Mouse (Mus musculus) urinary bladder, postnatal 4 days (tissue): ENCODE results near the gene Ero1l.
A peak's percentile ranks its signal among the peaks of the same experiment; 100 is the strongest.

Experiments used
- DNase-seq, 2 experiments: peaks; one replicate each; pipeline ENCODE4 v3.0.0; 2021 to 2022; ENCODE audit warnings: low spot score in 2 of 2

The Ero1l gene

DNA sequence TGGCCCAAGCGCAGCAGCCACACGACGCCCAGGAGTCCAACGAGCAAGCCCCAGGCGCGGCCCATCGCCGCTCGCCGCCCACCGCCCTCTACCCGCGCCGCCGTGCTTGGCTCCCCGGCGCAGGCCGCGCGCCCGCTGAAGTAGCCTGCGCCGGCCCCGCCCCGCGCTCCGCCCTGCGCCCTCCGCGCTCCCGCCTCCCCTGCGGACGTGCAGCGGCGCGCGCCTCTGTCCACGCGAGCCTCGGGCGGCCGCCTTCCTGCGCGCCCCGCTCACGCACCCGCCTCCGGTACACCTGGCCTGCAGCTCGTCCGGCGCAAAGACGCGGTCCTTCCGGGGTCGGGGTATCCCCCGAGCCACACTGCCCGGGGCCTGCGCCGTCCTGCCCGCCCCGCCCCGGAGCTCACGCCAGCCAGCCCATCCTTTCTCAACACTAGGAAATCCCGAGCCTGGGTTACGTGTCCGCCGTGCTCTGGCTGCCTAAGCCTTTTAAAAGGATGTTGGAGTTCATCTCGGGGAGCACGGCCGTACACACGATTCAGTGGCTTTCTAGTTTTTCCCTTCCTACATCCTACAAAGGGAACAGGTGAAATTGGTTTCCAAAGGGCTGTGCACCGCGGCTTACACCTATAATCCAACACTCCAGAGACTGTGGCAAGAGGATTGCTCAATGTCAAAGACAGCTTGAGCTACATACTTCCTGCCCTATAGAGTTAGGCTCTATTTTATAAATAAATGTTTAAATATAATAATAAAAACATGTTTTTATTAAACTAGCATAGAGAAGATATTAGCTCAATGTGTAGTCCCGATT, at the start of gene Ero1l:
TSS of gene Ero1l (minus strand) at position 346 of the 811 bp plus-strand sequence.
- peak; percentile 77 to 79 for DNase-seq

DNA sequence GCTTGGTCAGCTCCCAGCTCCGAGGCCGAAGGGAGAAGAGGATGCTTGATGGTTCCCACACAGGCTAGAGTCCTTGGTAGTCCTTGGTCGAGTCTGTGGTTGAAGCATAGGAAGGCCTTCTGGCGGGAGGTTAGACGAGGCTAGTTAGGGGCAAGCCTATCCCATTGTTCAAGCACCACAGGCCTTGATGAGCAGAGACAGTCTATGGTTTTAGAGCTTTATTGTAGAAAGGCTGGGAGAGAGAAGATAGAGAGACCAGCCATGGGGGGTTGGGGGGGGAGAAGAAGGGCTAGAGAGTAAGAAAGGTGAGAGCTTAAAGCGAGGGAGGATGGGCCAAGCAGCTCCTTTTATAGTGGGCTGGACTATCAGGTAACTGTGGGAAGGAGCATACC, 46.6 kb upstream of the Ero1l start:
- no peak for DNase-seq

- no peak for DNase-seq
Observed at GRCm38 (mm10) chr14:45364211-45365195, 45.9 kb upstream of the Ero1l start.

- DNase-seq, result peak; percentile 98
Observed at GRCm38 (mm10) chr14:45350931-45351859, 32.6 kb upstream of the Ero1l start, which contains the start of gene Styx. Gene Styx (plus strand): TSS chr14:45351093.

DNA sequence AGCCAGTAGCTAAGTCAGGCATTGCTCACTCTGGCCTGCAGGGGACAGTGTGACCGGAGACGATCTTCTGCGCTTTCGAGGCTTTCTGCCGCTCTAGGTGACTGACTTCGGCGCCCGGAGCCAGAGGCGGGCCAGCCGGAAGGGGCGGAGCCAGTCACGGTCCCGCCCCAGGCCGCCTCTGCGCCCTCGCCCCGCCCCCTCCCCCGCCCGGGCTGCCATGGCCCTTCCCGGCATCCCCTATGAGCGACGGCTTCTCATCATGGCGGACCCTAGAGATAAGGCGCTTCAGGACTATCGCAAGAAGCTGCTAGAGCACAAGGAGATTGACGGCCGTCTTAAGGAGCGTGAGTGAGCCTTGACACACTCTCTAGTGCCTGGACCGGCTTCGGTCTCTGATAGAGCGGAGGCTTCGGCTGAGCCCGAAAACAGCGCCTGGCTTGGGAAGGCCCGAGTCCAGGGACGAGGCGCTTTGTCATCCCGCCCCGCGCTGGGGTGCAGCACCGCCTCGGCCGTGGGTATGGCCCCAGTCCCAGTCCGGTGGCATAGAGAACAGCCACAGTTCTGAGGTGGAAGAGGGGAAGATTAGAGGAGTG, 11.1 kb upstream of the Ero1l start, which contains the start of gene Psmc6:
TSS of gene Psmc6 (plus strand) at position 200 of the 593 bp plus-strand sequence.
- peak; percentile 89 to 90 for DNase-seq

DNA sequence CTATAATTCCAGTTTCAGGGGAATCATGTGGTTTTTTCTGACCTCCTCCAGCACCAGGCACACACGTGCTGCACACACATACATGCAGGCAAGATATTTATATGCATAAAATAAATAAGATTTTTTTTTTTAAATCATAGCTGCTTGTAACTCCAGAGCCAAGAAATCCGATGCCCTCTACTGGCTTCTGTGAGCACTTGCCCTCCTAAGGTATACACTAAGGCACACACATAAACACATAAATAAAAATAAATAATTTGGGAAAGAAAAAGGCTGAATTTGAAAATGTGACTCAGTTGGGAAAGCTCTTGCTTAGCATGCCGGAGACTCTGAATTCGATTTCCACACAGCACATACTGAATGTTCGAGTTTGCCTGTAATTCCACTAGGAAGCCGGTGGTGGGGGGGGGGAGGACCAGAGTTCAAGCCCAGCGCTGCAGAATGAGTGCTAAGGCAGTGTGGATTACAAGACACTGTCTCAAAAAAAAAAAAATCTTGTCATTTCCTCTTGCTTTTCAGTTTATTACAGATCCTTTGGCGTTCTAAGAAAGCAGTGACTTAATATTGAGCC, 10.5 kb upstream of the Ero1l start:
- no peak for DNase-seq

DNA sequence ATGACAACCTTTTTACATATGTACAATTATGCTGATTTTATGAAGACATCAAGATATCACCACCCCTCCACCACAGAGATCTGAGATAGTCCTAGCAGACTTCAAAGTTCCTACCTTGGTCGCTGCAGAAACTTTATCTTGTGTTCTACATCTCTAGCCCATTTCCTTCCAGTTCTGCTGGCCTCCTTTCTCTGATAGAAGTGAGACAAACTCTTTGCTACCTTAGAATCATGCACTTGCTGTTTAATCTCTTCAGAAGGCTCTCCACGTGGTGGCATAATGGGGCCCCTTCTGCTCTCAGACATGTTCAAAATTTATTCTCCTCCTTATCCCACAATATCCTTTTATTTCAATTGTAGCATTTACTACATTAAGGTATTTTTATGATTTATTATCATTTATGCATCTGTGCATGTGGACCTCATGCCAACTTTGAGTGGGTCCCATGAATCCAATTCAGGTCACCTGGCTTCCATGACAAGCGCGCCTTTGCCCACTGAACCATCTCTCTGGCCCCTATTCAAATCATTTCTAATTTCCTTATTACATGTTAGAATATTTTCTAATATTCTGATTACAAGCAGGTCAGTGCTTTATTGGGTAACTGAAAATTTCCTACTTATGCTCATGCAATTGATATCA, 9.6 kb upstream of the Ero1l start:
- no peak for DNase-seq

- no peak for DNase-seq
Observed at GRCm38 (mm10) chr14:45325471-45325870, 6.9 kb upstream of the Ero1l start.

GRCm38 (mm10) chr14:45323320-45323719, 4.7 kb upstream of the Ero1l start:
- no peak for DNase-seq

DNA sequence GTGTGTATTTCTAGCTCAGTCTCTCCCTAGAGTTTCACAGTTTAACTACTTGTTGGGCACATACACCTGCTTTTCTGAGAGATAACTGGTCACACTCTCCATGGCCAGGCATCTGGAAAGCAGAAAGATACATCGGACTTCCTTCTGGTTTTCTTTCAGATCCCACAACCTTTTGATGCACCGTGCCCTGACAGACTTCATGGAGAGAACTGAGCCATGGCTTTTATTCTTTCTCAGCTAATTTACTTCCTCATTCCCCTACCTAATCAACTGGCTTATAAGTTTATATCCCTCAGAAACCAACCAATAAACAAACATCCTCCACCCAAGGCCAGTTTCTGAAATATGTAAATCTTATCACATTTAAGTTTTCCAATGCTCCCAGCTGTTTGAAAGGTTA, 3.9 kb upstream of the Ero1l start:
- no peak for DNase-seq

DNA sequence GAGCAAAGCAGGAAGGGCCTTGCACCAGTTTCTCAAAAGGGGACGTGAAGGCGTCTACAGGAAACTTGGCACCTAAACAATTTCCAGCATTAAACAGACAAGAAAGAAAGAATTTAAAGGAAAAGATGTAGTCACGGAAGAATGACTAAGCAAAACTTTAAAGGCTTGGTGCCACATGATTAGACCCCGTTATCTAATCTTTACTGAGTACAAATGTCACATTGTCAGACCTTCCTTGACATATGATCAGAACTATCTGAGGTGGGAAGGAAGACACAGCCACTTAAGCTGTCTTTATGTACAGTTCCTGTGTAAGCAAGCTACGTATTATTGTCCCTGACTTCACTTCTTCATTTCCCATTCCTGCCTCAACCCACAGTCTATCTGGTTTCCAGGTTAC, 3.1 kb upstream of the Ero1l start:
- DNase-seq, result no peak

DNA sequence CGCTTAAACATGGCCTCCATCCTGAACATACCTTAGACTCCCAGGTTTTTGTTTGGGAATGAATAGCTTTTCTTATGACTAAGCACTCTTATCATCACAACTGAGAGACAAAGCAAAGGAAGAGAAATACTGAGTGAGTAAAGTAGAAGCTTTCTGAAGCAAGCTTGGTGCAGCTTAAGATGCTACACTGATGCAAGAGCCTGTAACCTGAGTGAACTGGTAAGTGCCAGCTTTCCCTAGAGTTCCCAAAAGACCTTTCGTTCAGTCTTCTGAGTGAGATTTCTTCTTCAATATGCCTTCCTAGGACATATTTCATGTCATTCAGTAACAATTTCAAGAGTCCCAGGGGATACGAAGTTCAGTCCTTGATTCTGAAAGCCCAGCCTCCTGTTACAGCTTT, 2.5 kb upstream of the Ero1l start:
- DNase-seq, result no peak

GRCm38 (mm10) chr14:45320111-45320510, 1.5 kb upstream of the Ero1l start:
- DNase-seq, result no peak

- DNase-seq, result no peak
Observed at GRCm38 (mm10) chr14:45319237-45319610, 653 bp upstream of the Ero1l start.

DNA sequence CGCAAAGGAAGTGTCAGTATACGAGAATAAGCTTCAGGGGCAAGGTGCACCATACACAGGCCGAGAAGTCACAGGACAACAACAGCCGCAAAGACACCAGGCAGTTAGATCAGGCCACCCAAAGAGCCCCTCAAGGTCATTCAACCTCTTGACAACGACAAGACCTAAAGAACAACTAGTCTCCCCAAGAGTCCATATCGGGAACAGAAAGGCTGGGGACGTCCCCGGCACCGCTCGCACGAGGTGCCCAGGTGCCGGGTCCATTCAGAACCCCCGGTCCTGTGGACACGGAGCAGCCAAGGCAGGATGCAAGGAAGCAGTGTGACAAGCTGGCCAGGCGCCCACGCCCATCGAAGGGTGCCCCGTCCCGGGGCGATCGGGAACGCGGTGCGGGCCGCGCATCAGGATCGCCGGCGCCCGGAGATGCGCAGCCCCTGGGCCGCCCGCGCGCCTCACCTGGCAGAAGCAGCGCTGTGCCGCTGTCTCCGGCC, 605 bp downstream of the Ero1l start:
- no peak for DNase-seq

DNA sequence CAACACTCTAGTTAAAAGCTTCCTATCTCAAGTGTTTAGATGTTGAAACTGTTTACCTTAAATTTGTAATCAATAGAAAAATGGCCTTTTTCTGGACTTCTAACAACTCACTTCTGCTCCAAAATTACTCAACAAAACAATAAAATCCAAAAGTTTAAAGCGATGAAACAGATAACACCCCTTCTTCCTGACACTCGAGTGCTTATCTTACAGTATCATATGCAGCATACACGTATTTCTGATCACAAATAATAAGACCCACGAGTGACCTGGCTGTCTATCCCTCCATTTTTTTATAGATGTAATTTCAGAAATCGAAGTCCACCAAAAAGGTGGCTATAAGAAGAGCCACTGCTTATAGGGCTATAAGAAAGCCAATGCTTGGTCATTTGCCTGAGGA, 1.6 kb downstream of the Ero1l start:
- DNase-seq, result no peak

GRCm38 (mm10) chr14:45310101-45310500, 8.5 kb downstream of the Ero1l start:
- no peak for DNase-seq

- no peak for DNase-seq
Observed at GRCm38 (mm10) chr14:45309646-45310045, 8.9 kb downstream of the Ero1l start.

GRCm38 (mm10) chr14:45307630-45308328, 10.8 kb downstream of the Ero1l start:
- DNase-seq, result no peak
